Mouse (Mus musculus): Measurements from ENCODE around the gene Mrpl47. TPM values are rescaled to one million over a fixed set of nuclear protein-coding genes. Genes with fewer than 3 reads are reported as not detected.
"Not testable (repeated sequence)": the region's sequence is repeated elsewhere in the genome, so short reads cannot be mapped to it uniquely, and the experiment has no call there.

Mrpl47 gene
- total and polyA plus RNA-seq, 3 experiments, result 32.5 to 56.2 (median 48.8) TPM

DNA sequence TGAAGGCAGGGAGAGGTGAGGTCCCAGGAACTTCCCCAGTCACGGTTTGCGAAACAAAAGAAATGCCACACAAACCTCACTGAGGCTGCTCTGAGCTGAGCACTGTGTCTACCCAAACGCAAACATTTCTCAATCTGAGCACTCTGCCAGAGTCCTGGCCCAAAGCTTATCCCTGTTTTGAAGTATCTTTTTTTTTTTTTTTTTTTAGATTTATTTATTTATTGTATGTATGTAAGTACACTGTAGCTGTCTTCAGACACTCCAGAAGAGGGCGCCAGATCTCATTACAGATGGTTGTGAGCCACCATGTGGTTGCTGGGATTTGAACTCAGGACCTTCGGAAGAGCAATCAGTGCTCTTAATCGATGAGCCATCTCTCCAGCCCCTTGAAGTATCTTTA is 33.4 kb downstream of the Mrpl47 start:
- H3K36me3 ChIP-seq (replicated peaks in 1 of 2; ENCODE audit: control insufficient read depth in 1 of 2, insufficient read depth in 1 of 2, low read length in 1 of 2); DNase-seq (ENCODE audit: extremely low read depth); H3K79me2 ChIP-seq (replicated peaks; ENCODE audit: control insufficient read depth, extremely low read depth, insufficient read depth, poor library complexity, severe bottlenecking); H3K9ac ChIP-seq (ENCODE audit: insufficient read depth, low read depth); dilution Hi-C loops (cut with MboI; ENCODE audit: extremely low pct_ligation_motif_present, extremely low pct_unique_long_range_greater_than_20kb, low sequenced_read_pairs); H3K27me3 ChIP-seq (replicated peaks); H3K9me3 ChIP-seq (replicated peaks; ENCODE audit: low read length): not testable (repeated sequence)
- TF ChIP-seq CTCF (conservative IDR thresholded peaks at IDR 0.05 in 1 of 2, IDR thresholded peaks at IDR 0.05 in 1 of 2; ENCODE audit: low read depth in 2 of 2, low read length in 2 of 2) (peak in 1 of 2 experiments; percentile 30; a peak in 2 of 4 replicates), ZNF384 (IDR thresholded peaks at IDR 0.05; ENCODE audit: low read depth, low read length) (peak; percentile 60; the same call in 1 of the 2 replicates), MYC (IDR thresholded peaks at IDR 0.05; ENCODE audit: low read depth, low read length) (peak; percentile 42; the same call in 1 of the 2 replicates)
- Histone ChIP-seq H3K4me1 (ENCODE audit: control insufficient read depth in 1 of 2, insufficient read depth in 2 of 2) (peaks cover 5 to 12% of the 10 kb centered on the region in 2 experiments; a peak in 3 of 4 replicates), H3K4me2 (ENCODE audit: insufficient read depth, low read depth, poor library complexity, severe bottlenecking) (peak overlapping the region; percentile 72), H3K27ac (ENCODE audit: insufficient read depth, low read depth) (peak overlapping the region; percentile 8; the same call in 1 of the 2 replicates), H3K4me3 (replicated peaks in 1 of 3; ENCODE audit: low read depth in 2 of 3, low read length in 2 of 3, poor library complexity in 1 of 3) (peak overlapping the region in 1 of 3 experiments; percentile 36)
- in situ Hi-C loops (cut with MboI; ENCODE audit: low pct_ligation_motif_present, low pct_unique_long_range_greater_than_20kb, low sequenced_read_pairs), result loop anchor here (10.0 kb wide), 1 partner anchor 179 kb away; the partner anchor contains the start of gene Mfn1

DNA sequence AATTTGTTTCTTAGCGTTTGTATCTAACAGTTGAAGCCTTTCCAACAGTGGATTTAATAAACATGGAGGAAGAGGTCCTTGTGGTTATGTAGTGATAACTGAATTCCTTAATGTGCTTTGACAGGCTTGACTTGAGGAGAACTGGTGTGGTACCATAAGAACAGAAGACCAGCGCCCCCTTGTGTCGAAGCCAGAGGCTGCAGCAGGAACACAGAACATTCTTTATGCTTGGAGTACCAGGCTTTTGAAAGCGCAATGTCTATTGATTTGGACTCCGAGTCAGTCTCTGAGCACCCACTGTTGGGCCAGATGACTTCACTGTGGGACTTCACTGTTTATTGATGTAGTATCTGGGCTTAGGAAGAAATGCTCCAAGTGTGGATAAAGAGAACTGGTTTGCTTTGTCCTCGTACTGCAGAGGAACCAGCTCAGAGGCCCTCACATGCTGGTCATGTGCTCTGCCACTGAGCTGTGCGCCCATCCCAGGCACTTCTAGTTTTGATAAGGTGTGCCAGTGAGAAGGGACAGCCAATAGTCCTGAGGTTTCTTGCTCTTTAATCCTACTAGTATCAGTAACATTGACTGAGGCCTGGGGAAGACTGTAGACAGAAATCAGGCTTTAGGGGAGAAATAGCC is 39.1 kb downstream of the Mrpl47 start:
- Histone ChIP-seq H3K79me2 (replicated peaks; ENCODE audit: control insufficient read depth, extremely low read depth, insufficient read depth, poor library complexity, severe bottlenecking) (no peaks in the 10 kb centered on the region), H3K9me3 (replicated peaks; ENCODE audit: low read length) (no peaks in the 10 kb centered on the region), H3K36me3 (replicated peaks in 1 of 2; ENCODE audit: control insufficient read depth in 1 of 2, insufficient read depth in 1 of 2, low read length in 1 of 2) (no peaks in the 10 kb centered on the region), H3K9ac (ENCODE audit: insufficient read depth, low read depth) (no peak overlapping the region), H3K27ac (ENCODE audit: insufficient read depth, low read depth) (no peak overlapping the region), H3K4me1 (ENCODE audit: control insufficient read depth in 1 of 2, insufficient read depth in 2 of 2) (peaks cover 12 to 23% of the 10 kb centered on the region in 2 experiments), H3K4me2 (ENCODE audit: insufficient read depth, low read depth, poor library complexity, severe bottlenecking) (no peak overlapping the region), H3K27me3 (replicated peaks) (no peaks in the 10 kb centered on the region), H3K4me3 (replicated peaks in 1 of 3; ENCODE audit: low read depth in 2 of 3, low read length in 2 of 3, poor library complexity in 1 of 3) (no peak overlapping the region)
- DNase-seq (ENCODE audit: extremely low read depth), result peak; percentile 88
- in situ Hi-C loops (cut with MboI; ENCODE audit: low pct_ligation_motif_present, low pct_unique_long_range_greater_than_20kb, low sequenced_read_pairs) (loop anchor here (5.0 to 25.0 kb wide), 2 partner anchors 86 to 361 kb away; no protein-coding TSS in a partner anchor), dilution Hi-C loops (cut with MboI; ENCODE audit: extremely low pct_ligation_motif_present, extremely low pct_unique_long_range_greater_than_20kb, low sequenced_read_pairs) (no loop called here)
- TF ChIP-seq JUN (IDR thresholded peaks at IDR 0.05; ENCODE audit: insufficient read depth, low read depth, low read length) (no peak), SIN3A (IDR thresholded peaks at IDR 0.05; ENCODE audit: low read length) (no peak), ETS1 (conservative IDR thresholded peaks at IDR 0.05; ENCODE audit: low read depth, low read length) (no peak), NRF1 (IDR thresholded peaks at IDR 0.05; ENCODE audit: low read depth, low read length) (no peak), MXI1 (IDR thresholded peaks at IDR 0.05; ENCODE audit: low read depth, low read length) (no peak), JUND (conservative IDR thresholded peaks at IDR 0.05; ENCODE audit: low read depth, low read length) (no peak), NELFE (IDR thresholded peaks at IDR 0.05; ENCODE audit: low read depth, low read length) (0 out of 2 replicates have a peak, but pooled peaks have one; percentile 22), UBTF (IDR thresholded peaks at IDR 0.05; ENCODE audit: low read depth, low read length) (no peak), BHLHE40 (IDR thresholded peaks at IDR 0.05; ENCODE audit: low read depth, low read length) (peak; percentile 49; the same call in 1 of the 2 replicates), TCF12 (IDR thresholded peaks at IDR 0.05; ENCODE audit: low read depth, low read length) (no peak), PAX5 (IDR thresholded peaks at IDR 0.05; ENCODE audit: low read length) (no peak), USF2 (conservative IDR thresholded peaks at IDR 0.05; ENCODE audit: low read depth, low read length) (no peak), ZKSCAN1 (IDR thresholded peaks at IDR 0.05; ENCODE audit: borderline replicate concordance, low read depth, low read length) (no peak), CHD2 (IDR thresholded peaks at IDR 0.05; ENCODE audit: low read length) (no peak), HCFC1 (IDR thresholded peaks at IDR 0.05; ENCODE audit: low read depth, low read length) (no peak), TBP (conservative IDR thresholded peaks at IDR 0.05; ENCODE audit: low read depth, low read length) (no peak), ELF1 (IDR thresholded peaks at IDR 0.05; ENCODE audit: low read depth, low read length) (no peak), ZC3H11A (IDR thresholded peaks at IDR 0.05; ENCODE audit: low read depth, low read length) (peak; percentile 31; the same call in 1 of the 2 replicates), POLR2A (IDR thresholded peaks at IDR 0.05; ENCODE audit: low read depth, low read length) (no peak), ZNF384 (IDR thresholded peaks at IDR 0.05; ENCODE audit: low read depth, low read length) (no peak), MYC (IDR thresholded peaks at IDR 0.05; ENCODE audit: low read depth, low read length) (no peak), ZMIZ1 (IDR thresholded peaks at IDR 0.05; ENCODE audit: low read depth, low read length) (no peak), RAD21 (IDR thresholded peaks at IDR 0.05; ENCODE audit: low read depth, low read length) (peak; percentile 91), E2F4 (IDR thresholded peaks at IDR 0.05; ENCODE audit: insufficient replicate concordance, low read depth, low read length) (no peak), MAZ (IDR thresholded peaks at IDR 0.05; ENCODE audit: low read depth, low read length) (no peak), SMC3 (IDR thresholded peaks at IDR 0.05; ENCODE audit: low read depth, low read length) (peak; percentile 85), CTCF (conservative IDR thresholded peaks at IDR 0.05 in 1 of 2, IDR thresholded peaks at IDR 0.05 in 1 of 2; ENCODE audit: low read depth in 2 of 2, low read length in 2 of 2) (peak; percentile 88 to 94)

Measured in CH12.LX (cell line).